Mouse (Mus musculus): ENCODE data around the gene Il11. TPM values are rescaled to one million over a fixed set of nuclear protein-coding genes. Genes with fewer than 3 reads are reported as not detected.

Il11 gene
- polyA plus RNA-seq, 1 experiment: 15.5 TPM

DNA sequence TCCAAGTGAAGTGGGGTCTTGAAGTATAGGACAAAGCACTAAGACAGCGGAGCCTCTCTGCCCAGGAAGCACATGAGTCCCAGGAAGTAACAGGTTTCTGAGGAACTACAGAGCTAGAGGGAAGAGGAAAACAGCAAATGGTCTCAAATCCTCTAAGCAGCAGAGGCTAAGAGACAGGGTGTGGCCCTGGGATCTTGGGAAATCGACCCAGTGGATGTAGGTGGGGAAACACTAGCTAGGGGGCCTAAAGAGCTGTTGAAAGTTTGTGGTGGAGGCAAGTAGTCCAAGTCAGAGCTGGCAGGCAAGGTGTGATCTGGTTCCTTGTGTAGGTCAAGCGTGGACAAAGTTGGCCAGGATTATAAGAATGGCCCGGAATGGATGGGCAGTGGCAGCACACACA is 34.3 kb downstream of the Il11 start:
- Histone ChIP-seq H3K4me3 (ENCODE audit: control insufficient read depth, low read depth, low read length) (no peak overlapping the region), H3K27me3 (ENCODE audit: control insufficient read depth, insufficient read depth, low read length) (no peaks in the 10 kb centered on the region), H3K4me1 (ENCODE audit: control insufficient read depth, insufficient read depth, low read length) (peaks cover 7% of the 10 kb centered on the region), H3K36me3 (ENCODE audit: control insufficient read depth, insufficient read depth, low read length) (no peaks in the 10 kb centered on the region; the same call in 1 of the 2 replicates), H3K27ac (ENCODE audit: control insufficient read depth, insufficient read depth, low read depth, low read length) (no peak overlapping the region)
- no peak for TF ChIP-seq POLR2A (IDR thresholded peaks at IDR 0.05; ENCODE audit: control insufficient read depth, low read depth, low read length)
- TF ChIP-seq CTCF (IDR thresholded peaks at IDR 0.05; ENCODE audit: control insufficient read depth, insufficient read depth, insufficient replicate concordance, low read depth, low read length): no peak

DNA sequence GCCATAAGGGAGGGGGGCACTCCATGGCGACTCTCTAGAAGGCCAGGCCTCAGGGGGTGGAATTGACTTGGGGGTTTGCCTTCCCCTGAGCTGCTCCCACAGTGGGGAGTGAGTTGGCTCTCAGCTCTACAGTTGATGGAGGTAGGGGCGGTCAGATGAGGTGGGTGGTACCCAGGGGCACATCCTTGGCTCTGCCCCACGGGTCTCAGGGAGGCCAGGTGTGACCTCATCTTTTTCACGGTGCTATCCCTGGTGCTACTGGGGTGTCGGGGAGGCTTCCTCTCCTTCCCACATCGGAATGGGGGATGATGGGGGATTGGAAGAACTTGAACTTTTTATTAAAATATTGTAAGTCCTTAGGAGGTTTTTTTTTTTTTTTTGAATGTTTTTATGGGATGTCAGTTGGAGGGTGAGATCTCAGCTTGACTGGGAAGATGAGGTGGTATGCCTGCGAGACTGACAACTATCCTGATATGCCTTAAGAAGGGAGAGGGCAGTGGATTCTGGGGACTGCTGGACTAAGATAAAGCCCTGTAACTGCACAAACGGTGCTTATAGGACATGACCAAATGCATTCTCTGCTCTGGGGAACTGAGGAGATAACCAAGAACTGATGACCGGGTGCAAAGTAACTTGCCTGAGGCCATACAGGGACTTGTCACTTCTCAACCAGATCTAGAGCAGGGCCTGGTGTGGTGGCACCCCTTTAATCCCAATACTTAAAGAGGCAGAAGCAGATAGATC is 35.3 kb downstream of the Il11 start:
- Histone ChIP-seq H3K36me3 (ENCODE audit: control insufficient read depth, insufficient read depth, low read length) (peaks cover 2% of the 10 kb centered on the region; the same call in 1 of the 2 replicates), H3K4me3 (ENCODE audit: control insufficient read depth, low read depth, low read length) (no peak overlapping the region), H3K27me3 (ENCODE audit: control insufficient read depth, insufficient read depth, low read length) (no peaks in the 10 kb centered on the region), H3K4me1 (ENCODE audit: control insufficient read depth, insufficient read depth, low read length) (peaks cover 5% of the 10 kb centered on the region; the same call in 1 of the 2 replicates), H3K27ac (ENCODE audit: control insufficient read depth, insufficient read depth, low read depth, low read length) (no peak overlapping the region)
- TF ChIP-seq POLR2A (IDR thresholded peaks at IDR 0.05; ENCODE audit: control insufficient read depth, low read depth, low read length): no peak
- TF ChIP-seq CTCF (IDR thresholded peaks at IDR 0.05; ENCODE audit: control insufficient read depth, insufficient read depth, insufficient replicate concordance, low read depth, low read length): no peak

DNA sequence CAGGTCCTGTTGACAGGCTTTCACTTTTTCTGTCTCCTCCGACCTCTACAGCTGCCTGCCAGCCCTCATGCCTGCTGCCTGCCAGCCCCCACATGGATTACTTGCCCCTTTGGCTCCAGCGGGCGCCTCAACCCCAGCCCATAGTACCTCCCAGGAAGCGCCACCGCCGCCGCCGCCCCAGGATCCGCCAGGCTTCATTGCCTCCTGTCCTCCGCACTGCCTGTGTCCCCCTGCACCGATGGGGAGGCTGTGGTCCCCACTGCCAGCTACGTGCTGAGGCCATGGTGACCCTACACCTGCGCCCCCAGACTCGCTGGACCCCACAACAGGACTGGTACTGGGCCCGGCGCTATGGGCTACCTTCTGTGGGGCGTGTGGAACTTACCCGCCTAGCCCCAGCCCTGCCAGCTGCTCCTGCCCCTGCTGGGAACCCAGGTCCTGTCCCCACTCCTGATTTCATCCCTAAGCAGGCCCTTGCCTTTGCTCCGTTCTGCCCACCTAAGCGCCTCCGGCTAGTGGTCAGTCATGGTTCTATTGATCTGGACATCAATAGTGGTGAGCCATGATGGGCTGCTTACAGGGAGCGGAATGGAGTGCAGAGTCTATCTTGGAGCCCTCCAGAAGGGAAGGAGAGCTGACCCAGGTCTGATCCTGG is 36.2 kb downstream of the Il11 start:
- peaks cover 2% of the 10 kb centered on the region; the same call in 1 of the 2 replicates for H3K36me3 ChIP-seq (ENCODE audit: control insufficient read depth, insufficient read depth, low read length)

DNA sequence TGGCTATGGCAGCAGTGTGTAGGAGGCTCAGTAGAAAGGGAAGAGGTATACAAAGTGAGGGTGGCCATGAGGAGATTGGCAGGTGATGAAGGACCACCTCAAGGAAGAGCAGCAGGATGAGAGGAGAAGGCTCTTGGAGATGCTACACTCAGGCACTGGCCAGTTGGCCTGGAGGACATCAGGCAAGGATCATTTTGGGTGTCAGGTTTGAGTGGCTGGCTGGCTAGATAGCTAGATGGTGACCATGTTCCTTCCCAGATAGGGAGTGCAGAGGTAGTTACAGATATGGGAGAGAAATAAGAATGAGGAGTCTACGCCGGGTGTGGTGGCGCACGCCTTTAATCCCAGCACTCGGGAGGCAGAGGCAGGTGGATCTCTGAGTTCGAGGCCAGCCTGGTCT is 37.8 kb downstream of the Il11 start:
- peaks cover 2% of the 10 kb centered on the region; the same call in 1 of the 2 replicates for H3K36me3 ChIP-seq (ENCODE audit: control insufficient read depth, insufficient read depth, low read length)
- H3K27ac ChIP-seq (ENCODE audit: control insufficient read depth, insufficient read depth, low read depth, low read length): no peak overlapping the region
- no peak overlapping the region for H3K4me3 ChIP-seq (ENCODE audit: control insufficient read depth, low read depth, low read length)
- H3K4me1 ChIP-seq (ENCODE audit: control insufficient read depth, insufficient read depth, low read length): peaks cover 11% of the 10 kb centered on the region
- TF ChIP-seq CTCF (IDR thresholded peaks at IDR 0.05; ENCODE audit: control insufficient read depth, insufficient read depth, insufficient replicate concordance, low read depth, low read length) (no peak), POLR2A (IDR thresholded peaks at IDR 0.05; ENCODE audit: control insufficient read depth, low read depth, low read length) (no peak)
- H3K27me3 ChIP-seq (ENCODE audit: control insufficient read depth, insufficient read depth, low read length): no peaks in the 10 kb centered on the region

More for the DNA sequence above, 36.2 kb downstream of the Il11 start:
- Histone ChIP-seq H3K4me3 (ENCODE audit: control insufficient read depth, low read depth, low read length) (no peak overlapping the region), H3K4me1 (ENCODE audit: control insufficient read depth, insufficient read depth, low read length) (no peaks in the 10 kb centered on the region; the same call in 1 of the 2 replicates), H3K27ac (ENCODE audit: control insufficient read depth, insufficient read depth, low read depth, low read length) (no peak overlapping the region), H3K27me3 (ENCODE audit: control insufficient read depth, insufficient read depth, low read length) (no peaks in the 10 kb centered on the region)
- TF ChIP-seq POLR2A (IDR thresholded peaks at IDR 0.05; ENCODE audit: control insufficient read depth, low read depth, low read length) (no peak), CTCF (IDR thresholded peaks at IDR 0.05; ENCODE audit: control insufficient read depth, insufficient read depth, insufficient replicate concordance, low read depth, low read length) (no peak)

DNA sequence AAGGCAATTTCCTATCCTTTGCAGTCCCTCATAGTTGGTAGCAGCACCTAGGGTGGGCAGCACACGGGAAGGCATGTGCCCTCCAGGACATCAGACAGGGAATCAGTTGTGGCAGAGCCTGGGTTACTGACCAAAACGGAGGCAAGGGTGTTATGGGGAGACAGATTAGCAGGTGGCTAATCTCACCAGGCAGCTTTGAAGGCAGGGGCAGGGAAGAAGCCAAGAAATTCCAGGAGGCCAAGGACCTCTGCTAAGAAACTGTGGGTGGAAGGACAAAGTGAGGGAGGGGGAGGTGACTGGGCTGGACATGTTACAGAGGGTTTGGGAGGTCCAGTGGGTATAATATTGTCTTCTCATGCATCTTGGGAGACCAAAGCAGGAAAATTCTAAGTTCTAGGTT is 39.3 kb downstream of the Il11 start:
- no peak overlapping the region for H3K27ac ChIP-seq (ENCODE audit: control insufficient read depth, insufficient read depth, low read depth, low read length)
- peaks cover 2% of the 10 kb centered on the region; the same call in 1 of the 2 replicates for H3K36me3 ChIP-seq (ENCODE audit: control insufficient read depth, insufficient read depth, low read length)

DNA sequence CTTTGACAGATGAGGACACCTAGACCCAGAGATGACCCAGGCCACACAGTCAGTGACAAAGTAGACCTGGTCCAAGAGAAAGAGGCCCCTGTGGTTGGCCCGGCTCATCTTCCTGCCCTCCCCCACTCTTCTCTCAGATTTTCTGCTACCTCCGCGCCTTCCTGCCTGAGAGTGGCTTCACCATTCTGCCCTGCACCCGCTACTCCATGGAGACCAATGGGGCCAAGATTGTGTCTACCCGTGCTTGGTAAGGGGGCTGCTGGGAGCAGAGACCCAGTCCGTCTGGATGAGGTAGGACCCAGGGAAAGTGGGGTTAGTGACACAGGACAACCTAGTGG is 40.2 kb downstream of the Il11 start:
- H3K4me1 ChIP-seq (ENCODE audit: control insufficient read depth, insufficient read depth, low read length): peaks cover 20% of the 10 kb centered on the region
- H3K27me3 ChIP-seq (ENCODE audit: control insufficient read depth, insufficient read depth, low read length): no peaks in the 10 kb centered on the region
- TF ChIP-seq CTCF (IDR thresholded peaks at IDR 0.05; ENCODE audit: control insufficient read depth, insufficient read depth, insufficient replicate concordance, low read depth, low read length) (no peak), POLR2A (IDR thresholded peaks at IDR 0.05; ENCODE audit: control insufficient read depth, low read depth, low read length) (no peak)
- H3K27ac ChIP-seq (ENCODE audit: control insufficient read depth, insufficient read depth, low read depth, low read length): no peak overlapping the region
- H3K36me3 ChIP-seq (ENCODE audit: control insufficient read depth, insufficient read depth, low read length): peaks cover 2% of the 10 kb centered on the region; the same call in 1 of the 2 replicates
- no peak overlapping the region for H3K4me3 ChIP-seq (ENCODE audit: control insufficient read depth, low read depth, low read length)

More for the DNA sequence above, 39.3 kb downstream of the Il11 start:
- Histone ChIP-seq H3K27me3 (ENCODE audit: control insufficient read depth, insufficient read depth, low read length) (no peaks in the 10 kb centered on the region), H3K4me1 (ENCODE audit: control insufficient read depth, insufficient read depth, low read length) (peaks cover 20% of the 10 kb centered on the region), H3K4me3 (ENCODE audit: control insufficient read depth, low read depth, low read length) (no peak overlapping the region)
- TF ChIP-seq POLR2A (IDR thresholded peaks at IDR 0.05; ENCODE audit: control insufficient read depth, low read depth, low read length) (no peak), CTCF (IDR thresholded peaks at IDR 0.05; ENCODE audit: control insufficient read depth, insufficient read depth, insufficient replicate concordance, low read depth, low read length) (no peak)

DNA sequence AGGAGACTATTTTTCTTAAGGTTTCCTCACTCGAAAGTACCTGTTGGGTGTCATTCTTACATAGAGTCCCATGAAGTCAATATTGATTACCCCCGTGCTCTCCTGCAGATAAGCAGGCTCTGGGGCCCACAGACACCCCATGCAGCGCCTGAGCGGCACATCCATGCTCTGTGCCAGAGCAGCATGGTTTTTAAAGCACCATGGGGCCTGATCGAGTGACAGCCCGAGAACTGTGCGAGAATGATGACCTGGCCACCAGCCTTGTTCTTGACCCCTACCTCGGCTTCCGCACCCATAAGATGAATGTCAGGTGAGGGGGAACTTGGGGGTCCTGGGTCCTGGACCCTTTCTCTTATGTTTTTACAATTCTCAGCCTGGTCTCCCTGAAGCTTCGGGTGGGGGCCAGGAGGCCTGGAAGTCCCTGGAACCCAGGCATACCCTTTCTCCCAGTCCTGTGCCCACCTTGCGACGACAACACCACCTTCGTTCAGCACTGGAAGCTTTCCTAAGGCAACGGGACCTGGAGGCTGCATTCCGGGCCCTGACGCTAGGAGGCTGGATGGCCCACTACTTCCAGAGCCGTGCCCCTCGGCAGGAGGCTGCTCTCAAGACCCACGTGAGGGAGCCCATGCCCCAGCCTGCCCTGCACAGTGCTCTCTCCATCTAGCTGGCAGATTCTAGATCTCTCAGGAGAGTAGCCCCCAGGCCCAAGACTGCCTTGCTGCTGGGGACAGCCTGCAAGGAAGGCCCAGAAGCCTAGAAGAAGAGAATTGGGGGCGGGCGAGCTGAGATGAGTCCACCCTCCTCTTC is 40.8 kb downstream of the Il11 start:
- TF ChIP-seq POLR2A (IDR thresholded peaks at IDR 0.05; ENCODE audit: control insufficient read depth, low read depth, low read length) (no peak), CTCF (IDR thresholded peaks at IDR 0.05; ENCODE audit: control insufficient read depth, insufficient read depth, insufficient replicate concordance, low read depth, low read length) (no peak)
- H3K4me3 ChIP-seq (ENCODE audit: control insufficient read depth, low read depth, low read length): no peak overlapping the region
- H3K4me1 ChIP-seq (ENCODE audit: control insufficient read depth, insufficient read depth, low read length): peaks cover 20% of the 10 kb centered on the region
- no peak overlapping the region for H3K27ac ChIP-seq (ENCODE audit: control insufficient read depth, insufficient read depth, low read depth, low read length)
- no peaks in the 10 kb centered on the region for H3K27me3 ChIP-seq (ENCODE audit: control insufficient read depth, insufficient read depth, low read length)
- H3K36me3 ChIP-seq (ENCODE audit: control insufficient read depth, insufficient read depth, low read length): peaks cover 2% of the 10 kb centered on the region; the same call in 1 of the 2 replicates

Data from testis, adult 2 months (tissue).